Mouse (Mus musculus): ENCODE data around the gene Mup3.
"Not testable (repeated sequence)": the region's sequence is repeated elsewhere in the genome, so short reads cannot be mapped to it uniquely, and the experiment has no call there.

Mup3 gene

GRCm38 (mm10) chr4:62087241-62087640 lies at the start of gene Mup3:
Mup3 (minus strand) TSS chr4:62087342.
- no peak for DNase-seq (ENCODE audit: low read depth, low spot score)

- DNase-seq (ENCODE audit: low read depth, low spot score) = no peak
Observed at GRCm38 (mm10) chr4:62133706-62134105, 46.6 kb upstream of the Mup3 start.

GRCm38 (mm10) chr4:62103366-62103765 lies 16.2 kb upstream of the Mup3 start:
- DNase-seq (ENCODE audit: low read depth, low spot score) = not testable (repeated sequence)

GRCm38 (mm10) chr4:62087953-62088352 lies 811 bp upstream of the Mup3 start:
- DNase-seq (ENCODE audit: low read depth, low spot score) = no peak

- no peak for DNase-seq (ENCODE audit: low read depth, low spot score)
Observed at GRCm38 (mm10) chr4:62082755-62083154, 4.4 kb downstream of the Mup3 start.

- DNase-seq (ENCODE audit: low read depth, low spot score) = no peak
Observed at GRCm38 (mm10) chr4:62075126-62075525, 12.0 kb downstream of the Mup3 start.

- not testable (repeated sequence) for DNase-seq (ENCODE audit: low read depth, low spot score)
Observed at GRCm38 (mm10) chr4:62054780-62055179, 32.4 kb downstream of the Mup3 start.

- DNase-seq (ENCODE audit: low read depth, low spot score) = not testable (repeated sequence)
Observed at GRCm38 (mm10) chr4:62054058-62054457, 33.1 kb downstream of the Mup3 start, which contains the start of gene Mup20. Mup20 (minus strand) TSS chr4:62054158.

All from skeletal muscle tissue, adult 2 months (tissue).